Mouse (Mus musculus) urinary bladder, postnatal 25 days (tissue): Measurements from ENCODE around the gene Nutf2.
A peak's percentile ranks its signal among the peaks of the same experiment; 100 is the strongest.

Source experiments
- DNase-seq: peaks from one replicate; pipeline ENCODE4 v3.0.0; 2022; ENCODE audit warnings: low spot score

The Nutf2 gene

GRCm38 (mm10) chr8:105855248-105856167 lies 4.9 kb upstream of the Nutf2 start:
- DNase-seq: no peak

GRCm38 (mm10) chr8:105856168-105856835 lies 4.1 kb upstream of the Nutf2 start:
- DNase-seq: no peak

- DNase-seq: no peak
Observed at GRCm38 (mm10) chr8:105858495-105858894, 1.9 kb upstream of the Nutf2 start.

GRCm38 (mm10) chr8:105859314-105859713 lies 1.1 kb upstream of the Nutf2 start:
- DNase-seq: no peak

- DNase-seq: no peak
Observed at GRCm38 (mm10) chr8:105861951-105862350, 1.6 kb downstream of the Nutf2 start.

- DNase-seq: no peak
Observed at GRCm38 (mm10) chr8:105866364-105867029, 6.1 kb downstream of the Nutf2 start.

- DNase-seq: no peak
Observed at GRCm38 (mm10) chr8:105874301-105874700, 13.9 kb downstream of the Nutf2 start.

- DNase-seq: peak; percentile 82
Observed at GRCm38 (mm10) chr8:105880754-105881520, 20.6 kb downstream of the Nutf2 start, which contains the start of gene Edc4. Gene Edc4, plus strand, starts transcription at chr8:105880881.

- no peak for DNase-seq
Observed at GRCm38 (mm10) chr8:105889756-105890465, 29.5 kb downstream of the Nutf2 start.

GRCm38 (mm10) chr8:105890870-105891269 lies 30.5 kb downstream of the Nutf2 start:
- DNase-seq: no peak

GRCm38 (mm10) chr8:105892432-105892831 lies 32.1 kb downstream of the Nutf2 start:
- DNase-seq: no peak

- peak; percentile 39 for DNase-seq
Observed at GRCm38 (mm10) chr8:105893339-105893738, 33.0 kb downstream of the Nutf2 start, which contains the start of gene Nrn1l. Gene Nrn1l, plus strand, starts transcription at chr8:105893567.

- DNase-seq: no peak
Observed at GRCm38 (mm10) chr8:105897801-105898480, 37.6 kb downstream of the Nutf2 start.

GRCm38 (mm10) chr8:105900180-105900940 lies 40.0 kb downstream of the Nutf2 start, which contains the start of gene Pskh1:
Gene Pskh1, plus strand, starts transcription at chr8:105900441.
- DNase-seq: peak; percentile 92

- no peak for DNase-seq
Observed at GRCm38 (mm10) chr8:105900941-105901616, 40.7 kb downstream of the Nutf2 start.

GRCm38 (mm10) chr8:105919390-105919789 lies 59.0 kb downstream of the Nutf2 start:
- no peak for DNase-seq

- no peak for DNase-seq
Observed at GRCm38 (mm10) chr8:105925123-105925522, 64.7 kb downstream of the Nutf2 start.
